Mouse (Mus musculus) heart, postnatal 4 days (tissue): Measurements from ENCODE around the gene Iqcj. TPM values are rescaled to one million over a fixed set of nuclear protein-coding genes. Genes with fewer than 3 reads are reported as not detected.
"Not testable (repeated sequence)": the region's sequence is repeated elsewhere in the genome, so short reads cannot be mapped to it uniquely, and the experiment has no call there.

ENCODE experiments used
- DNase-seq: peaks from one replicate; pipeline ENCODE4 v3.0.0; 2021
- total RNA-seq, 2 experiments: library from RNA; stranded (reverse); gene quantifications; 2 replicates each; pipeline ENCODE4 v1.2.3; 2021

Iqcj gene
- total RNA-seq, 2 experiments from 2014 or later: not detected

GRCm38 (mm10) chr3:68077406-68077805, 185.4 kb downstream of the Iqcj start:
- no peak for DNase-seq

DNA sequence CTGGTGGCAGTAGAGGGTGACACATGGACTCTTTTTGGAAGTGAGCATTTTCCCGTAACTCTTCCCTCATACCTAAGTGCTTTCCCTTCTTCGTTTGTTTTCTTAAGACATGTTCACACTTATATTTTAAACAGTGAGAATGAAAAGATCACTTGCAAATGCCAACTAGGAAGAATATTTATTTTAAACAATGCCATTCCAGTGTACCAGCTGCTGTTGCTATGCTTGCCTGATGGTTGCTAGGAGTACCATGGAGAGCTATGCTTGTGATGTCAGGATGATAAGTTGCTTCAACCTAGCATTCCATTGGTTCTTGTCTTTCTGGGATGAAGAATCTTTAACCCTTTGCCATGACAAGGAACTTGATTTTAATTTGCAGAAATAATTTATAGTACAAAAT, 193.0 kb downstream of the Iqcj start:
- no peak for DNase-seq

DNA sequence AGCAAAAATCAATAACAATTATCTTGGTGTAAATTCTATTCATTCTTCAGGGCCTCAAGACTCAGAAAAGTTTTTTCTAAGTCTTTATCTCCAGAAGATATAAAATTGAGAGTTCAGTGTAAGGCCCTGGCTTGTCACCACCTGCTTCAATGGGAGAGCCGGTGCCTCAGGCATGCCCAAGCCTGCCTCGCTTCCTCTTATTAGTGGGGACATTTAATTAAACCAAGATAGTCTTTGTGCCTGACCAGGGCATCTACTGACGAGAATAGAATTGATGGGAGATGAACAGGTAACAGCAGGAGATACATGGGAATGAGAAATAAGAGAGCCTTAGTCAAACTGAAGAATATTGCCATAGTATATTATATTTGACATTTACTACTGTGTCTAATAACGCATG, 200.1 kb downstream of the Iqcj start:
- DNase-seq: no peak

DNA sequence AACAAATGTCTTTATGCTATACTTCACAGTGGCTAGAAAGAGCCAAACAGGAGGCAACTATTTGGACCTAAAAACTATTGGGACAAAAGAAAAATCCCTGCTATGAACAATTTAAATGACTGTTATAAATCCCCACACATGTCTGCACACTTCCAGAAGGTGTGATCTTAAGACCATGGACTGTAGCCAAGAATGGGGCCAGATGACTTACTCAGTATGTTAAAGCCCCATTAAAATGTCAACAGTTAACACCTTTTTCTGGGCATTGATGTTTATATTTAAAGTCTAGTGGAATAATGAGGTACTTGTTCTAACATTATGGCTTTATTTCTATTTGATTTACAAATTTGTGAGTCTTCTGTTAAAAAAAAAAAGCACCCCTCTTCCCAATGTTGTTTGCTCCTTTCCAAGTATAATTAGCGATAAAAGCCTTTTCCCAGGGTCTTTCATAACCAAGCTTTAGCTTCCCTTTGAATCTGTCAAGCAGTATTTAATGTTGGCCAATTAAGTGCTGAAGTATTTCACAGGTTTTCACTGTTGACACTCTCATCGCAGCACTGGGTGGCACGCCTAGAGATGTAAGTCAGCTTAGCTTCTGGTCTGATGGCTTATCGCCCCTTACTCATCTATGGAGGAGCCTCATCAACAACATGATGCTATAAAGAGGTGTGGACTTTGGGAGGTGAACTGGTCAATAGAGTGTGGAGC, 204.9 kb downstream of the Iqcj start:
- no peak for DNase-seq

DNA sequence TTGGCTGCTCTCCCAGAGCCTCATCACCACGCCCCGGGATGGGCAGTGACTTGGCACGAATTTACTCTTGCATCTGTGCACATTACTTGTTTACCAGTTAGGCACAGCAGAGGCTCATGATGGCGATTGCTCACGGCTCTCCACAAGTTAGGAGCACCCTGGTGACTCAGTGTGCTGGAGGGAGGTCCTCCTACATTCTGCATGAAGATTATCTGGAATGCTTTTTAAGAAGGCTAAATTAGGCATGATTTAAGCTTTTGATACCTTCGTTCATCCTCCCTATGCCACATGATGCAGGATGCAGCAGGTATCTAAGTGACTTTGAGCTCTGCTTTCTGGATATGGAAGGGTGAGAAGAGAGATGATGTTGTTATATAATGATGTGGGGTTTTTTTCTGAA, 207.5 kb downstream of the Iqcj start:
- not testable (repeated sequence) for DNase-seq

DNA sequence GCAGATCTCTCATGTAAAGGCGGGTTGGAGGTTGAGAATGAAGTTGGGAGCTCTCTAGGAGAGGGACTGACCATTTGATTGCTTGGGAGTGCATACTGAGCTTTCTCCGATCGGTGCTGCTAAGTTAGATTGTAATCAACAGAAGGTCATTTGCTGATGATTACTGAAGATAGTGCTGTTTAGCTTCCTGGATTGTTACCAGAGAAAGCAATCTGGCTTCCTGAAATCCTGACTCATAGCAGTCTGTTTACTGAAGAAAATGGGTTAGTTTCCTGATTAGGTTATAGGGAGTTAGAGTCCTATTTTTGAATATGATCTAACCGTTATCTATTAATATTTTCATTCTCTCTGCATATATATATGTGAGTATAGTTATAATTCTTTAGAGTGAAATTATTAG, 209.3 kb downstream of the Iqcj start:
- no peak for DNase-seq

- no peak for DNase-seq
Measured at GRCm38 (mm10) chr3:68105081-68105685, 213.2 kb downstream of the Iqcj start.

Other genes starting within 250 kb of the Iqcj start
- gene Iqschfp, start within 50 bp of the Iqcj start, total RNA-seq: not detected
- gene Schip1, start 172.6 kb downstream of the Iqcj start, total RNA-seq: 10 to 100 TPM; 94.7 to 98.3 TPM